Mouse (Mus musculus): ENCODE measurements at regions not wholly inside any gene's neighbourhood (a gene's known extent, or its start where the extent isn't known, plus 50 kb on each side); places are given as distances from the start of the nearest gene placed in this dataset.

GRCm38 (mm10) chr9:41582711-41583236 is 421.3 kb upstream of the Ubash3b start:
- TF ChIP-seq POLR2A (IDR thresholded peaks at IDR 0.05; ENCODE audit: low read depth, low read length) (peak; percentile 31; the same call in 1 of the 2 replicates), CTCF (IDR thresholded peaks at IDR 0.05; ENCODE audit: borderline replicate concordance, insufficient read depth, low read length) (no peak)
